Mouse (Mus musculus) lung, postnatal 10 days (tissue): ENCODE measurements around the gene Dse.
A peak's percentile ranks its signal among the peaks of the same experiment; 100 is the strongest.

Experiments
- DNase-seq: peaks from one replicate; pipeline ENCODE4 v3.0.0; 2021

The Dse gene

GRCm38 (mm10) chr10:34198061-34198460, 9.5 kb downstream of the Dse start:
- peak; percentile 22 for DNase-seq

DNA sequence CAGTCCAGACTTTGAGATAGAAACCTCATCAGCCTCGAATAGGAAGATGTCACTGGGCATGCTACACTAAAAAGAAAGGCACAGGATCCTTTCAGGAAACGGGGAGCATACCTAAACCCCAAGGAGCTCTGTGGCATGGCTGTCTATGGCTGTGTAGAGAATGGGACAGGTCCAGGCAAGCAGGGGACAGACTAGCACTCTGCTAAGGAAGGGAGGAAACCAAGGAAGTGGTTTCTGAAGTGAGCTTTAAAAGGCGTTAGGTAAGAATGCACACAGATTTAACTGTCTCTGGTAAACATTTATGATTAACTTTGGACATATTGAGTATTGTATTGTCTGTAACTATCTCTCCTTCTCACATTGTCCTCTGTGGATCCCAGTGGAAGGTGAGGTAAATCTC, 10.2 kb downstream of the Dse start:
- DNase-seq: no peak

DNA sequence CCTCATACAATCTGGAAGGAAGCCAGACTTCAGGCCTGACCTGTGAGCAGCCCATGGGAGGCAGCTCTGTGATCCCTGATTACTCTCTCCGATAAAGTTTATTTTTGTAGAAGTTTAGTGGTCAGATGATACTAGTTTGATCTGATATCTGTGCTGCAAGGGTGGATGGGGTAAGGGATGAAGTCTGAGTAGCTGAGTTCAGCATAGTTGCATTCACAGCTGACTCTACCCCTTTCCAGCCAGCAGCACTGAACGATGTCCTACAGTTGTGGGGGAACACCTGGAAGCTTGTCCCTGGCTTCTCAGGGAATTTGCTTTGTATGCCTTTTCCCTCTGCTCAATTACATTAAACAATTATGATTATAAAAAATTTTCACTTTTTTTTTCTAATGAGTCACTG, 12.6 kb downstream of the Dse start:
- no peak for DNase-seq

DNA sequence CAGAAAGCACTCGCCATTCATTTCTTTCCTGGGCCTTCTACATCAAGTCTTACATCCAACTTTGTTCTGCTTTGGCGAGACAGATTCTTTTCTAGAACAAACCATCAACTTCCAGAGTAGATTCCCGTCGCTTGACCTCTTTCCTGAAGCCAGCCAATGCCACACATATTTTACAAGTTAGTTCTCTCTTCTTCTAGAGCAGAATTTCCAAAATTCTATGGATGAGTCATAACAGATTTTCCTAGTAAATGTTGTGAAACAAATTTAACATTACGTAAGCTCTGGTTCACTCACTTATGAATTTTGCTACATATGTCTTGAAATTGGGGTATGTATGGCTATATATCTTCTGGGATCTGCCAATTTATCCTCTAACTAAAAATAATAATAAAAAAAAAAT, 13.0 kb downstream of the Dse start:
- DNase-seq: no peak

DNA sequence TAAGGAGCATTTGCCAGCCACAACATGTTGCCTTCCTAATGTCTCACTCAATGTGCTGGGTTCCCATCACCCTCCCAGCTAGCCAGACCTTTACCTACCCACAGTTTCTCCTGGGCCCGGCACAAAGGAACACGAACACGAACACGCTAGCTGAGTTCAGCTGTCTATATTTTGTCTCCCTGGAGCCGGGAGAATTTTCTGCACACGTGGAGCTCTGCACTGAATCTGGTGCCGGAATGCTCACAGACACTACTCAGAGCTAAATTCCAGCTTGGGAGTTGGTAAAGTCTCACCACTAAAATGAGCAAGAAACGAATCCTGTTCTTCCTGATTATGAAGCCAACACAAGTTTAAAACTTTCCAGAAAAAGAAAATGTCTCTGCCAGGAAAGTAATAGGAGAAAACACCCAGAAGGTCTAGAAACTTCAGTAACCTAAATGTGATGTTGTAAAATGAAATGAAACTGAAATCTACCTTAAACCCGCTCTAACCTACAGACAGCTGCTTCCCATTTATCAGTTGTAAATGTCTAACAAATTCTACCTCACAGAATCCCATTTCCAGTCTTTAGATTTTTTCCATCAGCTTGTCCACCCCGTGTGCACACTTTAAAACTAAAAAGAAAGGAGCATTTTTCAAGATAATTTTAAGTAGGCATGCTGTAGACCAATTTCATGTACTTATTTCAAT, 20.8 kb downstream of the Dse start:
- DNase-seq: no peak

DNA sequence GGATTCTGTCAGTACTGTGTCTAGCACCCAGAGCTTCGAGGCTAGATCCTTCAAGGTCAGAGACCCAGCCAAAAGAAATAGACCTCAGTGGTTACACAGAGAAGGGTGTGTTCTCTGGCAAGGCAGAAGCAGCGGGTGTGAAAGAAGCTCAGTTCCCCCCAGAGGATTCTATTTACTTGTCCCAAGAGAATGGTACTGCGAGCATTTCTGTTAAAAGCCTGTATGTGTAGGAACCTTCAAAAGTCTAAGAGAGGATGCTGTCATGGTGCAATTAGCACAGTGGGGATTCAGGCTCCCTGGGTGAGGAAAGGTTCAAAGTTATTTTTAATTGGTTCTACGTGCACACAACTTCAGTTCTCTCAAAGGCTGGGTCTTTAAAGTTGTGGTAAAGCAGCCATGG, 22.0 kb downstream of the Dse start:
- no peak for DNase-seq

DNA sequence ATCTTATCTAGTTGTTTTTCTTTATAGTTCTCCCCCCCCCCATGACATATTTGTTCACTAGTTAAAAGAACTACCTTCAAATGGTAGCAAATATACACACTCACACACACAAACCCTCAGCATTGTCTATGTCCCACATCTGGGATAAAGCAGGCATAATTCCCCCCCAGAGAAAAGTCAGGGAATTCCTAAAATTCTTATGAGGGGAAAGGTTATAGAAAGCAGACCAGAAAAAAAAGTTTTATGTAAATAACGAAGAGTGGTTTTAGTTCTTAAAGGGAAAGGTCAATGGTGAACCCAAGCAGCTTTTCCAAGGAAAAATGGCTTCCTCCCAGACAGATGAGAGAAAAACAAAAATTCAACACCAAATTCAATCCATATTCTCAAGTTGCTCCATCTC, 22.6 kb downstream of the Dse start:
- DNase-seq: no peak

DNA sequence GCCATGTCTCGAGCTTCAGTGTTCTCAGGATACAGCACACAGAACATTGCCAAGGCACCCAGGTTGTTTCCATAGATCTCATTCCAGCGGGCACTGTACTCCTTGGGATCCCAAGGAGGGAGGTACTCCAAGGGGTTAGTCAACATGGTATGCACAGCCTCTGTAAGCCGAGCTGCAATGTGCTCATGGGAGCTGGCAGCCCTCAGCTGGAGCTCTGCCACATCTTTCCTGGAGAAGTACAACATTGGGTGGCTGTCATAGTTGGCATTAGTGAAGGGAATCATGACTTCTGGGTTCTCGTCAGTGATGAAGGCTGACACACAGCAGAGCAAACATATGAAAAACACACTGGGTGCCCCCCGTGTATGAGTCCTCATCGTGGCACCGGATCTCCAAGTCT, 23.8 kb downstream of the Dse start:
- DNase-seq: peak; percentile 36

- no peak for DNase-seq
Observed at GRCm38 (mm10) chr10:34175870-34176606, 31.5 kb downstream of the Dse start.

DNA sequence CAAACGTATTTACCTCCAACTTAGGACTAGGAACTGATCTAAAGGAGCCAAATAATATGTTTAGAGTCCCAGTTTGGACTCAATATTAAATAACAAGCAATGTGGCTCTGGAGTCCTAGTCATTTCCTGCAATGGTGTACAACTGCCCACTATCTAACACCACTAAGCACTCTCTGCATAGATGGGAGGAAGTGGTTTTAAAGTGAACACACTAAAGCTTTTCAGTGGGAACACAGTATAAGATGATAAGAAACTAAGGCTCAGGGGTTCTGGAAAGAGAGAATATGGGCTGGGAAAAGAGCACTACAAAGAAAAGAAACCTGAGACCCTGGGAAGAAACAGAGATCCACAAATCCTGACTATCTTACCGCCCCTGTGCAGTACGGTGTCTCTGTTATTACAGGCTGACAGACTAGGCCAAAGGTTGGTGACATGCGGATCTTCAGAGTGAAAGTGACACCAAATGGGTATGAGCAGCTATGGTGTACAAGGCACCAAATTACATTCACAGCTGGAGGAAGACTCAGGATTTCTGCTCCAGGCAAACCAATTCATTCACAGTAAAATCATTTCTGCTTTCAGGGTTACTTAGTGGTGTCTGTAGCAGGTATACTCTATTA, 34.7 kb downstream of the Dse start:
- DNase-seq: no peak

DNA sequence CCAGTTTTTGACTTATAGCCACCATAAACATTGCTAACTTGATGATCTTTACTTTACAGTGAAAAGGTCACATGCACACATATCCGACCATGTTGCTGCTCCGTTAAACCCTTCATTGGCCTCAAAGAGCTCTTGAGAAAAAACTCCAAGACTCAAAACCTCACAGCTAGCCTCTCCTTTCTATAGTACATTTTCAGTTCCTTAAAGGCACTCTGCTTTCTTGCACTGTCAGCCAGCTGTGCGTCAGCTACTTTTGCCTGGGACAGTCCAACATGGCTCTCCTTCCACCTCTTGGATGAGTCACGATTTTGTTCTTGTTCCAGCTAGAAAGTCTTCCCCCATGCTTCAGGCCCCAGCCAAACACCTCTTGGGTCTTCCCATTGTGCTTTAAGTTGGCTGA, 35.9 kb downstream of the Dse start:
- DNase-seq: no peak

DNA sequence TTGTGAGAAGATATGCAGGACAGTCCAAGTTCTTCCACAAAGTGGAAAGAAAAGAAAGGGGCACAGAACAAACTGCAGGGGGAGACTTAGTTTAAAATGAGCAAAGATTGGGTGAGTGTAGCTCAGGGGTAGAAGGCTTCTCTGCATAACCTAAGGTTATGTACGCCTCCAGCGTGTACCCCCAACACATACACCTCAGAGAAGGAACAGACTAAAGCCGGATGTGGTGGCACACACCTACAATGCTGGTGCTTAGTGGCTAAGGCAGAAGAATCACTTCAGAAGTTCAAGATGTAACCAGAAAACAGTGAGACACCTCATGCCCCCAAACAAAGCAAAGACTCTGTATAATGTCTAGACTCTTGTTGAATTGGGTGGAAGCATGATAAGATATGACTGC, 36.3 kb downstream of the Dse start:
- DNase-seq: no peak

- no peak for DNase-seq
Observed at GRCm38 (mm10) chr10:34166971-34167370, 40.5 kb downstream of the Dse start.

- no peak for DNase-seq
Observed at GRCm38 (mm10) chr10:34155796-34156554, 51.5 kb downstream of the Dse start.

DNA sequence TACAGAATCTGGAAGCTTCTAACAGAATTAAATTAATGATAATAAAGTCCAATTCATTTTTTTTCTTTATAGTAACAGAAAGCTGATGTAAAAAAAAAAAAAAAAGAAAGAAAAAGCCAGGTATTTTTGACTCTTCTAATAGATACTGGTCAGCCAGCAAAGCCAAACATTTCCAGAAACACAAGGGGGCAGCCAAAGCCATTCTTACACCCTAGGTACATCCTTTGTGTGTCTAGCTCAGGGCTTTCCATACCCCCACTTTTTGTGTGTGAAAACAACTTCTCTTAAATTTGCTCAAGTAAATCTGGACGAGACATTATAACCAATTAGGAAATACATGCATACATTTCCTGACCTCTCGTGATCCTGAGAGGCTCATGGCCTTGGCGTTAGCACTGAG, 55.7 kb downstream of the Dse start:
- DNase-seq: peak; percentile 41

DNA sequence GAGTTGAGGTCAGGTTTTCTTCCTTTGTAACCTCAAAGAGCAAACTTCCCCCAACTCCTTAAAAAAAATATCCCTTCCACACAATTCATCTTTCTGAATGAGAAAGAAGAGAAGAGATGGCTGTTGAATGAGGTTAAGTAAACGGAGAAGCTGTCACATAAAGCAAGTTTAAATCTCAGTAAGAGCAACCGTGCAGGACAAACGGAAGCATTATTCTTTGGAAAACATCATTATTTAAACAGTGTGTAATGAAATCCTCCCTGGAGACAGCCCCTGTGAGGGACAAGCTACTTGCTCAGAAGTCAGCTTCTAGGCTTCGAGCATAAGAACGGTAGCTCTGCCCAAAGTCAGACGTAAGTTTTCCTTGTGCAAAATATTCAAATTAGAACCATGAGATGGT, 57.1 kb downstream of the Dse start:
- DNase-seq: no peak

DNA sequence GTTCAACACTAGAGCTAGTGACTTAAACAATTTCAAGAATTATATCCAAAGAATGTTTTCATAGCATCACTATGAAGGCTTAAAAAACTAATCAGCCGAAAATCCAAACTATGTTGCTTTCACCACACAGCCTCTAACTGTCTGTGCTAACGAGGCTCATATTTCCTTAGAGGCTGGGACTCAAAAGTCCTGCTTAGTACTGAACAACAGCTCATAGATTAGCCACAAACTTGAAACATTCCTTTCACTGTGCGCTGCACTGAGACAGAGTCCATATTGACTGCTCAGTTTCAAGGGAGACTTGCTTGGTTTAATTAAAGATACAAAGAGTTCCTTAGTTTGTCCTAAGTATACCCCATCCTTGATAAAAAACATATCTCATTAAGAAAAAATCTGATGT, 57.7 kb downstream of the Dse start:
- no peak for DNase-seq

DNA sequence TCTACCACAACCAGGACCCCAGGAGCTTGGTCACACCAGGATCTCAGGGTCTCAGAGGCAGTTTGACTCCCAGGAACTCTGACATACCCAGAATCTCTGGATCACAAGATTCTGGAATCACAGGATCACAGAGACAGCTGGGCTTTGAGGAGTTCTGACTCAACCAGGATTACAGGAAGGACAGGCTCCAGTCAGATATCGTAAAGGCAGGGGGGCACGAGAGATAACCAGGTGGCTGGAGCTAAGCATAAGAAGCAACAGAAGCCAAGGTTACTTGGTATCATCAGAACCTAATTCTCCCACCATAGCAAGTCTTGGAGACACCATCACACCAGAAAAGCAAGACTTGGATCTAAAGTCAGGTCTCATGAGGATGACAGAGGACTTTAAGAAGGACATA, 65.8 kb downstream of the Dse start:
- no peak for DNase-seq

DNA sequence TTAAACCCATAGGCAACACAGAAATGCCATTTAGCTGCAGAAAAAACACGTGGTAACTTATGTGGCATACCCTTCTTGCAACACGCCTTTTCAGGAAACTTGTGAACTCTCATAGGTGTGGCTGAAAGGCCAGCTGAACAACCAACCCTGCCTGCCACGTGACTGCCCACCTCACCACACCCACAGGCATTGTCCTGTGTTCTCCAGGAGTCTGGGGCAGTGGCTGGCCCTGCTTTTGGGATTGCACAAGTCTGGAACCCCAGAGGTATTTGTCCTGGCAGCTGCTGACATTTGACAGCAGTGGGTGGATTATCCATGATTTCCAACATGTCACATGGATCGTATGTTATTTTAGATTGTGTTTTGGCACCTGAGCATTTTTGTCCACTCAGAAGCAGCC, 67.7 kb downstream of the Dse start:
- DNase-seq: no peak

DNA sequence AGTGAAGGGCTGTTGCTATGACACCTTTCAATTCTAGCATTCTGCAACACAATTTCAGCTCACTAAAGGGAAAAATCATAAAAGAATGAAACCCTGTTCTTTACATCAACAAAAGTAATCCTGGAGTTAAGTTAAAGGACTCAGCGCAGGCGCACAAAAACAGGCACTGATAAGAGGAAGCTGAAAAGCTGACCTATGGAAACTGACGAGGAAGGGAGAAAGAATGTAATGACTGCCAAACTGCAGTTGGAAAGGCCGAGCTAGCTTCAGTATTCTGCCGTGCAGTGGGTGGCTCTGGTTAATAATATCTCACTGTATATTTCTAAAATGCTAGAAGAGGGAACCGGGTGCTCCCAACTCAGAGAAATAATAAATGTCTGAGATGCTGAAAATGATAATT, 69.5 kb downstream of the Dse start:
- no peak for DNase-seq

DNA sequence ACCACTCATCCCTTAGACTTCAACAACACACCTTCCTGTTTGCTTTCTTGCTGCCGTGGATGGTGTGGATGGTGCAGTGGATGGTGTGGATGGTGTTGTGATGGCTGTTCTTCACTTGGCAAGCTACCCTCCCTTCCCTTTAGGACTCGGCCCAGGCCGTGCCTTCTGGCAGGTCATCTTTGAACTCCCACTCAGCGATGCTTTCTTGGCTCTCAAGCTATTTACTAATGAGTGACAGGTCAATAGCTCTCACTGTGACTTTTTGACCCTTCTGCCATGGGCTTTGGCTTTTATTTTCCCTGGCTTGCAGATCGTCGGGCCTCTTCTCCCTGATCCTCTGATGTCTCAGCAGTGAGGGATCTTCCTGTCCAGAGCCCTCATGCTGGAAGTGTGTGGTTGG, 71.1 kb downstream of the Dse start:
- DNase-seq: no peak

- no peak for DNase-seq
Observed at GRCm38 (mm10) chr10:34131356-34131755, 76.2 kb downstream of the Dse start.

DNA sequence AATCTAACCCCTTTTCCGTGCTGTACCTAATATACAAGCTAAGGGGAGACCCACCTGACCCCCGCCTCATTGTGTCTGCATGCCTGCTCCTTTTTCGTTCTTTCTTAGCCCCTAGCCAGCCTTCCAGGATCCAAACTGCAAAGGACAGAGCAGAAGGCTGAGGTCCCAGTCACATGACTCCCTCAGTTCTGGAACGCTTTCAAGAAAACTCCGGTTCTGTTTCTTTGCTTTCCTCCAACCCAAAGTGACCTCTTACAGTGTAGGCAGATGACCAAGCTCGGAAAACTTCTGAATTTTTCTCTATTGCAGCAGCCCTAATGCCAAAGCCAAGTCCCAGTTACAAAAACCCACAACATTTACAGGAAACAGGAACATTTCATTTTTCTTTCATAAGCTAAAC, 79.1 kb downstream of the Dse start:
- peak; percentile 69 for DNase-seq
